Comparison of ENCODE assay signal across 8 mouse cellular contexts in genomic region chr8:123041774-123042105, GRCm38 (mm10). TPM values are rescaled to one million over a fixed set of nuclear protein-coding genes. Genes with fewer than 3 reads are reported as not detected.
DNase-seq lines count a peak whose midpoint lies in the region; ATAC-seq and TF ChIP-seq lines count a peak whose summit lies in the region.

No protein-coding gene starts in this region.

- no peak for TF ChIP-seq EP300 in MEL (IDR thresholded peaks at IDR 0.05; ENCODE audit: low read depth in 1 of 2, low read length in 2 of 2)

- peak overlapping the region; percentile 86 to 99 for H3K27ac ChIP-seq in heart, embryonic 14.5 days (replicated peaks in 1 of 2; ENCODE audit: control insufficient read depth in 1 of 2, insufficient read depth in 1 of 2, low read depth in 2 of 2, low read length in 2 of 2)
- H3K27ac ChIP-seq in MEL (ENCODE audit: control insufficient read depth, low read depth, low read length) = peak overlapping the region; percentile 80
- H3K27ac ChIP-seq in hindbrain, embryonic 10.5 days = peak overlapping the region; percentile 100
- peak overlapping the region; percentile 92 for H3K27ac ChIP-seq in midbrain, embryonic 12.5 days (replicated peaks)

- no peak for TF ChIP-seq RAD21 in MEL (IDR thresholded peaks at IDR 0.05; ENCODE audit: low read depth, low read length)

- H3K27me3 ChIP-seq in heart, embryonic 14.5 days (ENCODE audit: control insufficient read depth, insufficient read depth, low read length) = no peaks in the 10 kb centered on the region
- H3K27me3 ChIP-seq in MEL (ENCODE audit: control insufficient read depth in 1 of 2, insufficient read depth in 2 of 2, low read length in 2 of 2) = no peaks in the 10 kb centered on the region
- H3K27me3 ChIP-seq in hindbrain, embryonic 10.5 days (ENCODE audit: insufficient read depth, poor library complexity, severe bottlenecking) = no peaks in the 10 kb centered on the region
- H3K27me3 ChIP-seq in midbrain, embryonic 12.5 days = no peaks in the 10 kb centered on the region

- H3K9ac ChIP-seq in heart, embryonic 14.5 days (ENCODE audit: low read length) = peak overlapping the region; percentile 100
- H3K9ac ChIP-seq in MEL (ENCODE audit: control insufficient read depth, low read depth, low read length, poor library complexity, severe bottlenecking) = peak overlapping the region; percentile 99
- H3K9ac ChIP-seq in midbrain, embryonic 12.5 days (replicated peaks) = peak overlapping the region; percentile 97

- peaks cover 67% of the 10 kb centered on the region for H3K79me2 ChIP-seq in MEL (ENCODE audit: control insufficient read depth, insufficient read depth, low read length, poor library complexity)

- ATAC-seq in heart, embryonic 14.5 days (ENCODE audit: insufficient number of reproducible peaks, insufficient read depth, low FRiP score, low read depth) = no peak
- no peak for ATAC-seq in midbrain, embryonic 12.5 days (ENCODE audit: low FRiP score, low read depth)

- peak overlapping the region; percentile 96 to 99 for H3K4me3 ChIP-seq in heart, embryonic 14.5 days (ENCODE audit: control insufficient read depth in 1 of 2, insufficient read depth in 1 of 2, low read depth in 1 of 2, low read length in 2 of 2)
- H3K4me3 ChIP-seq in MEL (ENCODE audit: control insufficient read depth in 1 of 2, insufficient read depth in 1 of 2, low read depth in 2 of 2, low read length in 2 of 2) = peak overlapping the region; percentile 98
- H3K4me3 ChIP-seq in hindbrain, embryonic 10.5 days = peak overlapping the region; percentile 99
- peak overlapping the region; percentile 69 for H3K4me3 ChIP-seq in midbrain, embryonic 12.5 days

- no peak for DNase-seq in heart, postnatal 25 days (ENCODE audit: low spot score)
- DNase-seq in MEL (ENCODE audit: low read depth, low spot score) = no peak
- no peak for DNase-seq in hindbrain, embryonic 10.5 days (ENCODE audit: low spot score)
- no peak for DNase-seq in embryo, embryonic 11 days
- DNase-seq in cerebellum, adult 11-12 months = no peak
- no peak for DNase-seq in urinary bladder, postnatal 4 days (ENCODE audit: low spot score in 2 of 2)

- peak in 1 of 2 experiments; percentile 38; a peak in 1 of 4 replicates for TF ChIP-seq POLR2A in MEL (IDR thresholded peaks at IDR 0.05; ENCODE audit: control insufficient read depth in 1 of 2, insufficient read depth in 1 of 2, low read depth in 1 of 2, low read length in 2 of 2, poor library complexity in 1 of 2)

- H3K4me2 ChIP-seq in heart, embryonic 14.5 days (ENCODE audit: low read length) = peak overlapping the region; percentile 88
- peak overlapping the region; percentile 80 for H3K4me2 ChIP-seq in midbrain, embryonic 12.5 days (replicated peaks)

- H3K36me3 ChIP-seq in heart, embryonic 14.5 days (ENCODE audit: control insufficient read depth, insufficient read depth, low read length) = 0 out of 2 replicates have a peak, but pooled peaks cover 6% of the 10 kb centered on the region
- peaks cover under 1 to 46% of the 10 kb centered on the region in 2 experiments for H3K36me3 ChIP-seq in MEL (ENCODE audit: control insufficient read depth in 1 of 2, insufficient read depth in 2 of 2, low read length in 2 of 2)
- peaks cover 19% of the 10 kb centered on the region for H3K36me3 ChIP-seq in hindbrain, embryonic 10.5 days
- H3K36me3 ChIP-seq in midbrain, embryonic 12.5 days = 0 out of 2 replicates have a peak, but pooled peaks cover 3% of the 10 kb centered on the region

- peaks cover 6 to 47% of the 10 kb centered on the region in 2 experiments for H3K4me1 ChIP-seq in heart, embryonic 14.5 days (ENCODE audit: control insufficient read depth in 2 of 2, insufficient read depth in 2 of 2, low read length in 2 of 2)
- H3K4me1 ChIP-seq in MEL (ENCODE audit: control insufficient read depth in 1 of 2, insufficient read depth in 2 of 2, low read length in 2 of 2) = peaks cover 10 to 27% of the 10 kb centered on the region in 2 experiments
- H3K4me1 ChIP-seq in hindbrain, embryonic 10.5 days (replicated peaks) = peaks cover 48% of the 10 kb centered on the region
- H3K4me1 ChIP-seq in midbrain, embryonic 12.5 days = peaks cover 46% of the 10 kb centered on the region

- WGBS in heart, embryonic 14.5 days = under 1% methylated on average over 49 of the region's 60 CpGs
- under 1% methylated on average over 59 of the region's 60 CpGs for WGBS in hindbrain, embryonic 10.5 days
- under 1% methylated on average over 54 of the region's 60 CpGs for whole genome bisulfite sequencing in midbrain, embryonic 12.5 days

- no peaks in the 10 kb centered on the region for H3K9me3 ChIP-seq in heart, embryonic 14.5 days (ENCODE audit: control insufficient read depth, low read length)
- H3K9me3 ChIP-seq in MEL (replicated peaks; ENCODE audit: insufficient read depth, low read length) = no peaks in the 10 kb centered on the region
- no peaks in the 10 kb centered on the region for H3K9me3 ChIP-seq in hindbrain, embryonic 10.5 days
- H3K9me3 ChIP-seq in midbrain, embryonic 12.5 days = no peaks in the 10 kb centered on the region

- TF ChIP-seq CTCF in MEL (IDR thresholded peaks at IDR 0.05 in 2 of 3, conservative IDR thresholded peaks at IDR 0.05 in 1 of 3; ENCODE audit: control insufficient read depth in 1 of 3, insufficient read depth in 1 of 3, low read depth in 2 of 3, low read length in 3 of 3, poor library complexity in 1 of 3, severe bottlenecking in 1 of 3) = no peak

- intact Hi-C loops in heart, postnatal 25 days (cut with DNase I) = loop anchor here (1.0 to 5.0 kb wide), 3 partner anchors 23 to 135 kb away; no protein-coding TSS in a partner anchor

TF ChIP-seq in MEL, 35 proteins besides CTCF, POLR2A, EP300 and RAD21:
- no peak for TF ChIP-seq NELFE (IDR thresholded peaks at IDR 0.05; ENCODE audit: low read depth, low read length)
- TF ChIP-seq JUND (IDR thresholded peaks at IDR 0.05; ENCODE audit: low read depth, low read length) = no peak
- TF ChIP-seq NRF1 (IDR thresholded peaks at IDR 0.05; ENCODE audit: insufficient read depth, low read depth, low read length, poor library complexity, severe bottlenecking) = no peak
- TF ChIP-seq ZMIZ1 (IDR thresholded peaks at IDR 0.05; ENCODE audit: low read depth, low read length) = no peak
- no peak for TF ChIP-seq POLR2AphosphoS2 (IDR thresholded peaks at IDR 0.05; ENCODE audit: low read length)
- TF ChIP-seq KAT2A (conservative IDR thresholded peaks at IDR 0.05; ENCODE audit: low read depth, low read length) = no peak
- no peak for TF ChIP-seq SMC3 (IDR thresholded peaks at IDR 0.05; ENCODE audit: low read depth, low read length)
- TF ChIP-seq MAX (IDR thresholded peaks at IDR 0.05; ENCODE audit: low read length) = no peak
- TF ChIP-seq SIN3A (IDR thresholded peaks at IDR 0.05; ENCODE audit: low read length) = no peak
- no peak for TF ChIP-seq E2F4 (IDR thresholded peaks at IDR 0.05; ENCODE audit: borderline replicate concordance, low read depth, low read length)
- no peak for TF ChIP-seq USF1 (IDR thresholded peaks at IDR 0.05; ENCODE audit: low read depth, low read length)
- TF ChIP-seq UBTF (IDR thresholded peaks at IDR 0.05; ENCODE audit: borderline replicate concordance, insufficient read depth, low read depth, low read length) = no peak
- TF ChIP-seq MAFK (IDR thresholded peaks at IDR 0.05; ENCODE audit: borderline replicate concordance, low read depth, low read length) = no peak

RNA-seq across cellular contexts. Expression of gene Ankrd11, which starts 0.3 kb away (rescaled TPM):
- 63.3 and 68.2 TPM in 2 replicates for polyA plus RNA-seq in heart, embryonic 14.5 days (2014; fragmentation: Nextera tagmentation; extraction: Ambion mirVana)
- total RNA-seq in heart, postnatal 25 days (2021) = 10 to 100 TPM; 63.7 to 73.0 TPM
- total RNA-seq in MEL (2012; rRNA removed) = 49.2 and 57.8 TPM in 2 replicates
- 100 to 1,000 TPM in 1 of 2 experiments, 10 to 100 TPM in 1; 87.7 to 235 TPM for polyA plus RNA-seq in MEL (2012; ENCODE audit: insufficient read depth in 1 of 2, insufficient read length in 2 of 2, low read depth in 1 of 2, low replicate concordance in 2 of 2, missing spikeins in 1 of 2)
- polyA plus RNA-seq in hindbrain, embryonic 10.5 days (2016; fragmentation: Nextera tagmentation; extraction: Ambion mirVana) = 31.4 and 34.3 TPM in 2 replicates
- 64.9 and 66.5 TPM in 2 replicates for polyA plus RNA-seq in midbrain, embryonic 12.5 days (2016; fragmentation: Nextera tagmentation; extraction: Ambion mirVana)

RNA-seq across cellular contexts. Expression of gene Spg7, which starts 21.0 kb away (rescaled TPM):
- 64.5 and 64.7 TPM in 2 replicates for polyA plus RNA-seq in heart, embryonic 14.5 days (2014; fragmentation: Nextera tagmentation; extraction: Ambion mirVana)
- 10 to 100 TPM; 77.4 to 78.7 TPM for total RNA-seq in heart, postnatal 25 days (2021)
- total RNA-seq in MEL (2012; rRNA removed) = 28.9 and 32.0 TPM in 2 replicates
- 10 to 100 TPM in 1 of 2 experiments, not detected in 1; 36.0 TPM for polyA plus RNA-seq in MEL (2012; ENCODE audit: insufficient read depth in 1 of 2, insufficient read length in 2 of 2, low read depth in 1 of 2, low replicate concordance in 2 of 2, missing spikeins in 1 of 2)
- polyA plus RNA-seq in hindbrain, embryonic 10.5 days (2016; fragmentation: Nextera tagmentation; extraction: Ambion mirVana) = 56.6 and 58.2 TPM in 2 replicates
- polyA plus RNA-seq in midbrain, embryonic 12.5 days (2016; fragmentation: Nextera tagmentation; extraction: Ambion mirVana) = 58.7 and 67.9 TPM in 2 replicates
